Mouse (Mus musculus): ENCODE results near the gene Diras2. TPM values are rescaled to one million over a fixed set of nuclear protein-coding genes. Genes with fewer than 3 reads are reported as not detected.

The Diras2 gene
- polyA plus RNA-seq, 1 experiment from 2014 or later: 0.22 TPM

DNA sequence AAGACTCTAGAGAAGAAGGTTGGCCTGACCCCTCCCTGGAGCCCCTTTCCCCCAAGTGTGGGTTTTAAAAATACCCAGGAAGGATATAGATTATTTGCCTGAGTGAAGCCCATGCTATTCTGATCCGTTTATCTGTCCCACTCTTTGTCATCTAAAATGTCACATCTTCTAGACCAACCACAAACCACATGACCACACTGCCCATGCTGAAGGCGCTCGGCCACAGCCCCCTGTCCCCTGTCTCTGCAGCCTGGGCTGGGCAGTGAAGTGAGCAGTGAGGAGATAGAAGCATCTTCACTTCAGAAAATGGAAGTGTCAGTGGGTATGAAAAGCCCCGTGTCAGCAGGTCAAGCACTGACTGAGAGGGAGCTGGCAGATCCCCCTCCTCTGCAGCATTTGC lies 11.6 kb upstream of the Diras2 start:
- H3K9ac ChIP-seq (replicated peaks; ENCODE audit: low read length): no peak overlapping the region
- no peaks in the 10 kb centered on the region for H3K27me3 ChIP-seq (ENCODE audit: control insufficient read depth, insufficient read depth, low read length)
- H3K36me3 ChIP-seq (replicated peaks; ENCODE audit: control insufficient read depth, insufficient read depth, low read depth, low read length): no peaks in the 10 kb centered on the region
- H3K4me1 ChIP-seq (ENCODE audit: control insufficient read depth, insufficient read depth, low read length): no peaks in the 10 kb centered on the region
- H3K4me2 ChIP-seq (ENCODE audit: low read depth, low read length): no peak overlapping the region
- 65% methylated on average over 4 of the region's 4 CpGs for WGBS
- no peak for DNase-seq (ENCODE audit: low spot score)
- H3K4me3 ChIP-seq (ENCODE audit: low read depth, low read length): no peak overlapping the region
- no peak for ATAC-seq (replicated peaks; ENCODE audit: insufficient number of reproducible peaks, low FRiP score, low TSS enrichment, low read depth)
- H3K9me3 ChIP-seq (replicated peaks; ENCODE audit: control insufficient read depth, low read length): no peaks in the 10 kb centered on the region
- H3K27ac ChIP-seq (replicated peaks; ENCODE audit: low read depth, low read length): no peak overlapping the region

DNA sequence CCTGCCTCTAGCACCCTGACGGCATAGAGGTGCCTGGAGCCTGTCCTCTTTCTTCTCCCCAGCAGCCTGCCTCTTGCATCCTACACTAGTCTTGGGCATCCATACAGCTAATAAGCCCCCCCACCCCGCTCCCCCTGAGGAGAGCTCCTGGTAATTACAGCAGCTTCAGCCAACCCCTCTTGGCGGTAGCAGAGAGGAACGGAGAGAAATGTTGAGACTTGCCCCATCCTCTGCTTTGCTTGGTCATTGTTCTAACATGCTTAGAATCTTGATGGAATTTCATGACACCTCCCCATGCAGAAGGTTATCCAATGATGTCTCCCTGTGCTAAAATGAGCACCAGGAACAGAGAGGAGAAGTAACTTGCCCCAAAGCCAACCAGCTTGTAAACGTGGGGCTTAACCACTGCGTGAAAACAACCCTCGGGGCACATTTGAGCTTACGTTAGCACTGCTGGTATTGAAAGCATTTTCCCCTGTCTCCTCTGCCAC lies 11.0 kb upstream of the Diras2 start:
- ATAC-seq (replicated peaks; ENCODE audit: insufficient number of reproducible peaks, low FRiP score, low TSS enrichment, low read depth) (no peak), DNase-seq (ENCODE audit: low spot score) (peak; percentile 9)
- no peak overlapping the region for H3K27ac ChIP-seq (replicated peaks; ENCODE audit: low read depth, low read length)
- WGBS: 61% methylated on average over 8 of the region's 8 CpGs
- H3K36me3 ChIP-seq (replicated peaks; ENCODE audit: control insufficient read depth, insufficient read depth, low read depth, low read length): no peaks in the 10 kb centered on the region
- no peak overlapping the region for H3K4me2 ChIP-seq (ENCODE audit: low read depth, low read length)
- H3K9ac ChIP-seq (replicated peaks; ENCODE audit: low read length): no peak overlapping the region
- H3K4me1 ChIP-seq (ENCODE audit: control insufficient read depth, insufficient read depth, low read length): no peaks in the 10 kb centered on the region
- H3K9me3 ChIP-seq (replicated peaks; ENCODE audit: control insufficient read depth, low read length): no peaks in the 10 kb centered on the region
- H3K4me3 ChIP-seq (ENCODE audit: low read depth, low read length): no peak overlapping the region
- no peaks in the 10 kb centered on the region for H3K27me3 ChIP-seq (ENCODE audit: control insufficient read depth, insufficient read depth, low read length)

DNA sequence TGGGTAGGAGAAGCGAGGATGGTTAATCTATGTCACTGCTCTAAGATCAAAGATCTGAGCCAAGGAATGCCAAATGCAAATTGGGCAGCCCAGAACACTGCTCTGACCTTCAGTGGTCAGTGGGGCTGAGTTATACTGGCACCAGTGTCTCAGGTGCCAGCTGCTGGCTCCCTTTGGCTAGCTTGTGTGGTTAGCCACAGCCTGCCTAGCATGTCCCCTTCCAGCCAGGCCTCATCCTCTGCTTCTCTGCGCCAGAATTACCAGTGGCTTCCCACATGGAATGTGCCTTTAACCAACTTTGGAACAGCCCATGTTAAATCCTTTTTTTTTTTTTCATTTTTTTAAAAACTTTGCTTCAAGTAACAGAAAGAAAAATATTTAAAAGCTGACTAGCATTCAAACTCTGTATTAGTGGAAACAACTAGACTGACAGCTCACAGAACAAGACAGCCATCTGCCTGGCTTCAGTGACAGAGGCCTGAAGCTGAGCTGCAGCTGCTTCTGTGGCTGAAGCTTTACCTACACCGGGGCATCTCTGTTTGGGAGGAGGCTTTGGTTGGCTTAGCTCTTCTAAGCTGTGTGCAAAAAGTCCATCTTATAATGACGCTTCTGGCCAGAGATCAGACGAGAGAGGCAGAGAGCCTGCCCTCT lies 10.4 kb upstream of the Diras2 start:
- H3K4me3 ChIP-seq (ENCODE audit: low read depth, low read length): no peak overlapping the region
- no peak overlapping the region for H3K9ac ChIP-seq (replicated peaks; ENCODE audit: low read length)
- no peaks in the 10 kb centered on the region for H3K9me3 ChIP-seq (replicated peaks; ENCODE audit: control insufficient read depth, low read length)
- DNase-seq (ENCODE audit: low spot score) (no peak), ATAC-seq (replicated peaks; ENCODE audit: insufficient number of reproducible peaks, low FRiP score, low TSS enrichment, low read depth) (no peak)
- no peaks in the 10 kb centered on the region for H3K27me3 ChIP-seq (ENCODE audit: control insufficient read depth, insufficient read depth, low read length)
- no peak overlapping the region for H3K4me2 ChIP-seq (ENCODE audit: low read depth, low read length)
- 79% methylated on average over 5 of the region's 5 CpGs for WGBS
- no peak overlapping the region for H3K27ac ChIP-seq (replicated peaks; ENCODE audit: low read depth, low read length)
- no peaks in the 10 kb centered on the region for H3K36me3 ChIP-seq (replicated peaks; ENCODE audit: control insufficient read depth, insufficient read depth, low read depth, low read length)
- no peaks in the 10 kb centered on the region for H3K4me1 ChIP-seq (ENCODE audit: control insufficient read depth, insufficient read depth, low read length)

DNA sequence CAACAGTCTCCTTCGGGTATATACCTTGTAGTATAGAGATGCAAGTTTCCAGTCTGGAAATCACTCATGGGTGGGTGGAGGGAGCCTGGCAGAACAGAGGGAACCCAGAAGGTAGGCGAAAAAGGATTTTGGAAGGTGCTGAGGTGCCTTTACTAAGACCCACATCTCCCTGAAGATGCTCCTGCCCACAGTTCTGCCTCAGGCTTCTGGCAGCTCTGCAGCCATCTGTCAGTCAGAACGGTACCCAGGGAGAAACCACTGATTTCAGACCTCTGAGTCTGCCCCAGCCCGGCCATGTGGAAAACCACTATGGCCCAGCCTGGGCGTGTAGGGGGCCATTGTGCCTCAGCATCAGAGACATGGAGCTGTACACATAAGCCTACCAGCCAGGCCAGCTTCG lies 8.4 kb upstream of the Diras2 start:
- no peaks in the 10 kb centered on the region for H3K4me1 ChIP-seq (ENCODE audit: control insufficient read depth, insufficient read depth, low read length)
- H3K9ac ChIP-seq (replicated peaks; ENCODE audit: low read length): no peak overlapping the region
- no peak overlapping the region for H3K4me3 ChIP-seq (ENCODE audit: low read depth, low read length)
- no peaks in the 10 kb centered on the region for H3K9me3 ChIP-seq (replicated peaks; ENCODE audit: control insufficient read depth, low read length)
- H3K36me3 ChIP-seq (replicated peaks; ENCODE audit: control insufficient read depth, insufficient read depth, low read depth, low read length): no peaks in the 10 kb centered on the region
- no peaks in the 10 kb centered on the region for H3K27me3 ChIP-seq (ENCODE audit: control insufficient read depth, insufficient read depth, low read length)
- H3K27ac ChIP-seq (replicated peaks; ENCODE audit: low read depth, low read length): no peak overlapping the region
- ATAC-seq (replicated peaks; ENCODE audit: insufficient number of reproducible peaks, low FRiP score, low TSS enrichment, low read depth) (no peak), DNase-seq (ENCODE audit: low spot score) (no peak)
- 85% methylated on average over 6 of the region's 6 CpGs for WGBS
- no peak overlapping the region for H3K4me2 ChIP-seq (ENCODE audit: low read depth, low read length)

DNA sequence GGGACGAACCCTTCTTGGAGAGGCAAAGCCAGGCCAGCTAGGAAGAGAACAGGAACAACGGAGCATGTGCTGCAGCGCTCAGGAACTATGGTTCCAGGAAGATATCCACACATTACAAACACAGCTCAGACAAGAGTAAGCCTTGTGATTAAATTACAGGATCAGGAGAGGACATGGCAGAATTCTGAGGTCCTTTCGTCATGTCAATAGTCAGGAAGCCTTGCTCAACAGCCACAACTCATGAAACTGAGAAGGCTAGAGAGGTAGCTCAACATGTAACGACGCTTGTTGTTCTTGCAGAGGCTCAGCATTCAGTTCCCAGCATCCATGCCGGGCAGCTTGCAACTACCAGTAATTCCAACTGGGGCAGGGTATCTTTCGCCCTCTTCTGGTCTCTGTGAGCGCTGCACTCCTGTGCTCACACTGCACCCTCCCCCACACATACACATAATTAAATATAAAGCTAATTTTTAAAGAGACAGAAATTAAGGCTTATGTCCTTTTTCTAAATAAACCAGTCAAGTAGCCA lies 7.6 kb upstream of the Diras2 start:
- Histone ChIP-seq H3K9me3 (replicated peaks; ENCODE audit: control insufficient read depth, low read length) (no peaks in the 10 kb centered on the region), H3K4me1 (ENCODE audit: control insufficient read depth, insufficient read depth, low read length) (no peaks in the 10 kb centered on the region), H3K27me3 (ENCODE audit: control insufficient read depth, insufficient read depth, low read length) (no peaks in the 10 kb centered on the region), H3K9ac (replicated peaks; ENCODE audit: low read length) (no peak overlapping the region), H3K4me3 (ENCODE audit: low read depth, low read length) (no peak overlapping the region), H3K27ac (replicated peaks; ENCODE audit: low read depth, low read length) (no peak overlapping the region), H3K36me3 (replicated peaks; ENCODE audit: control insufficient read depth, insufficient read depth, low read depth, low read length) (no peaks in the 10 kb centered on the region), H3K4me2 (ENCODE audit: low read depth, low read length) (no peak overlapping the region)
- no peak for DNase-seq (ENCODE audit: low spot score)
- no peak for ATAC-seq (replicated peaks; ENCODE audit: insufficient number of reproducible peaks, low FRiP score, low TSS enrichment, low read depth)
- WGBS: 90% methylated on average over 9 of the region's 9 CpGs

DNA sequence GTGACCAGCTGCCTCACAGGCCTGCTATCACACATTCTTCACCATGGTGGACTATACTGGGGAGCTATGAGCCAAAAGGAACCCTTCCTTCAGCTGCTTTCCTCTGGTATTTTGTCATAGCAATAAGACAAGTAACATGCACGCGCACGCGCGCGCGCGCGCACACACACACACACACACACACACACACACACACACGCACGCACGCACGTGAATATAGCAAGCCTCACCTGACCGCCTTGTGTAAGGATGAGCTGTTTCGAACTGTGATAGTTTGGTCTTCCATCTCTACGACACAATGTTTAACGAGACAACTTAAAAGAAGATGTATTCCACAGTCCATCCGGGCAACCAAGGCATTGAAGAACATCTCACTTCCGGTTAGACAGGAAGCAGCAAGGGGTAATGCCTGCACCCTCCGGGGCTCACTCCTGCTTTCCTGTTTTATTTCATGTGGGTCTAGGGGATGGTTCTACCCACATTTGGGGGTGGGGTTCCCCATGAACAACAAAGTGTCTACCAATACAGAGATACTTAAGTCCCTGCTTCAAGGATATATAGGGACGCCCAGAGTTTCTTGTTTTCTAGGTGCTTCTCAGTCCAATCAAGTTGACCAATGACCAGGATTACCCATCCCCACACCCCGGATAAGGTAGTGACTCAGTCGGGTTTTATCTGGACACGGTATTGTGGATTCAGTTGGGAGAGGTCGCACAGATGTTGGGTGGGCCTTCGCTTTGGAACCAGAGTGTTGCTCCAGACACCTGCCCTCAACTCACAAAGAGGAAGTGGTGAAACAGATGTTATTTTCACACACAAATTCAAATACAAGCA lies 6.9 kb upstream of the Diras2 start:
- H3K4me1 ChIP-seq (ENCODE audit: control insufficient read depth, insufficient read depth, low read length): no peaks in the 10 kb centered on the region
- ATAC-seq (replicated peaks; ENCODE audit: insufficient number of reproducible peaks, low FRiP score, low TSS enrichment, low read depth) (no peak), DNase-seq (ENCODE audit: low spot score) (no peak)
- no peaks in the 10 kb centered on the region for H3K9me3 ChIP-seq (replicated peaks; ENCODE audit: control insufficient read depth, low read length)
- H3K36me3 ChIP-seq (replicated peaks; ENCODE audit: control insufficient read depth, insufficient read depth, low read depth, low read length): no peaks in the 10 kb centered on the region
- H3K27me3 ChIP-seq (ENCODE audit: control insufficient read depth, insufficient read depth, low read length): no peaks in the 10 kb centered on the region
- no peak overlapping the region for H3K27ac ChIP-seq (replicated peaks; ENCODE audit: low read depth, low read length)
- 96% methylated on average over 26 of the region's 26 CpGs for WGBS
- no peak overlapping the region for H3K4me3 ChIP-seq (ENCODE audit: low read depth, low read length)
- H3K9ac ChIP-seq (replicated peaks; ENCODE audit: low read length): no peak overlapping the region
- no peak overlapping the region for H3K4me2 ChIP-seq (ENCODE audit: low read depth, low read length)

DNA sequence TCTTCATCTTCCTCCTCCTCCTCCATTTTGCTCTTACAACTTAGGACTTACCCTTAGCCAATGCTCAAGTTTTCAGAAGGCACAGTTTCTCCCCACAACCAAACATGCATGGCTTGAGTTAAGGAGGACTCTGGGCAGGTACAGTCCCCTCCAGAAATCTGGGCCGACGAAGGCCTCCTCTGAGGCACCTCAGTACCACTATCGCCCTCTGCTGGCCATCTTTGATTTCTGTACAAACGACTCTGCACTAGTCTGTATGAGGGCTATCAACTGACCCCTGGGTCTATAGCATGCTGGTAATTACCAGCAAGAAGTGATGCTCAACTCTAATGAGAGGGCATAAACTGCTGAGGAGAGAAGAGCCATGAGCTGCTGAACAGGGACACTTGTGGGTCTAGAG lies 4.5 kb upstream of the Diras2 start:
- Histone ChIP-seq H3K27me3 (ENCODE audit: control insufficient read depth, insufficient read depth, low read length) (peaks cover under 1% of the 10 kb centered on the region; the same call in 1 of the 2 replicates), H3K4me3 (ENCODE audit: low read depth, low read length) (no peak overlapping the region), H3K36me3 (replicated peaks; ENCODE audit: control insufficient read depth, insufficient read depth, low read depth, low read length) (no peaks in the 10 kb centered on the region), H3K4me1 (ENCODE audit: control insufficient read depth, insufficient read depth, low read length) (no peaks in the 10 kb centered on the region), H3K4me2 (ENCODE audit: low read depth, low read length) (no peak overlapping the region), H3K9me3 (replicated peaks; ENCODE audit: control insufficient read depth, low read length) (no peaks in the 10 kb centered on the region), H3K9ac (replicated peaks; ENCODE audit: low read length) (no peak overlapping the region), H3K27ac (replicated peaks; ENCODE audit: low read depth, low read length) (no peak overlapping the region)
- WGBS: 6% methylated on average over 4 of the region's 4 CpGs
- DNase-seq (ENCODE audit: low spot score): peak; percentile 90
- ATAC-seq (replicated peaks; ENCODE audit: insufficient number of reproducible peaks, low FRiP score, low TSS enrichment, low read depth): no peak; the same call in 1 of the 2 replicates

DNA sequence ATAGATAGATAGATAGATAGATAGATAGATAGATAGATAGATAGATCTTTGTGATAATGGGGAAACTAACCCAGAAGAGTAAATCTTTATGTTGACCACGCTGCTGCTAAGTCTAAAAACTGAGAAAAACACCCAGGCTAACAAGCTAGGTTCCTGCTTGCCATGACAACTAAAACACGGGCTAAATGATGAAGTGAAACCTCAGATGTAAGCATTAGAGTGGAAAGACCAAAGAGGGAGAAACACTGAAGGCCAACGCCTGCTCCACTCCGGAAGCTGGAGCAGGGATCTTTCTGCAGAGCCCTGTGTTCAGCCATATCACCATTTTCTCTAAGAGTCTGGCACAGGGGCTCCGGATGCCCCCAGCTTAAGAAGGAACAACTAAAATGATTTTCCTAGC lies 2.6 kb upstream of the Diras2 start:
- WGBS: 82% methylated on average over 5 of the region's 5 CpGs
- H3K27me3 ChIP-seq (ENCODE audit: control insufficient read depth, insufficient read depth, low read length): peaks cover 11% of the 10 kb centered on the region
- no peak for ATAC-seq (replicated peaks; ENCODE audit: insufficient number of reproducible peaks, low FRiP score, low TSS enrichment, low read depth)

More for the DNA sequence above, 2.6 kb upstream of the Diras2 start:
- H3K36me3 ChIP-seq (replicated peaks; ENCODE audit: control insufficient read depth, insufficient read depth, low read depth, low read length): no peaks in the 10 kb centered on the region
- no peaks in the 10 kb centered on the region for H3K9me3 ChIP-seq (replicated peaks; ENCODE audit: control insufficient read depth, low read length)
- no peak overlapping the region for H3K27ac ChIP-seq (replicated peaks; ENCODE audit: low read depth, low read length)
- DNase-seq (ENCODE audit: low spot score): no peak
- H3K9ac ChIP-seq (replicated peaks; ENCODE audit: low read length): no peak overlapping the region
- H3K4me2 ChIP-seq (ENCODE audit: low read depth, low read length): no peak overlapping the region
- H3K4me1 ChIP-seq (ENCODE audit: control insufficient read depth, insufficient read depth, low read length): no peaks in the 10 kb centered on the region; the same call in 1 of the 2 replicates
- no peak overlapping the region for H3K4me3 ChIP-seq (ENCODE audit: low read depth, low read length)

All from embryonic facial prominence, embryonic 11.5 days (tissue).